Mouse (Mus musculus) B cell, adult 2 months (primary cell): Measurements from ENCODE around the gene Fos.
"Not testable (repeated sequence)": the region's sequence is repeated elsewhere in the genome, so short reads cannot be mapped to it uniquely, and the experiment has no call there.

ENCODE experiments used
- DNase-seq, 2 experiments: peaks; one replicate each; pipeline ENCODE4 v3.0.0; 2022

The Fos gene

GRCm38 (mm10) chr12:85524193-85524858 lies 50.6 kb downstream of the Fos start:
- DNase-seq, result no peak

- DNase-seq, result not testable (repeated sequence)
Measured at GRCm38 (mm10) chr12:85524859-85525495, 51.3 kb downstream of the Fos start.
